Mouse (Mus musculus) liver, adult 2 months (tissue): Measurements from ENCODE around the gene Kcmf1.

Experiments
- CTCF ChIP-seq: fragments of 200-500 bp; IDR thresholded peaks from 2 replicates; pipeline ENCODE4 v1.5.1; 2011; ENCODE audit warnings: low read depth, low read length, control low read depth
- POLR2A ChIP-seq: fragments of 200-500 bp; IDR thresholded peaks from 2 replicates; pipeline ENCODE4 v1.6.1; 2011; ENCODE audit warnings: low read length, control low read depth; ENCODE audit not compliant: insufficient read depth; ENCODE audit errors: extremely low read depth

GRCm38 (mm10) chr6:72873338-72873737 lies 26.4 kb downstream of the Kcmf1 start:
- TF ChIP-seq CTCF (no peak), POLR2A (no peak)
